8 mouse cellular contexts compared by ENCODE assay signal in the genomic region with DNA sequence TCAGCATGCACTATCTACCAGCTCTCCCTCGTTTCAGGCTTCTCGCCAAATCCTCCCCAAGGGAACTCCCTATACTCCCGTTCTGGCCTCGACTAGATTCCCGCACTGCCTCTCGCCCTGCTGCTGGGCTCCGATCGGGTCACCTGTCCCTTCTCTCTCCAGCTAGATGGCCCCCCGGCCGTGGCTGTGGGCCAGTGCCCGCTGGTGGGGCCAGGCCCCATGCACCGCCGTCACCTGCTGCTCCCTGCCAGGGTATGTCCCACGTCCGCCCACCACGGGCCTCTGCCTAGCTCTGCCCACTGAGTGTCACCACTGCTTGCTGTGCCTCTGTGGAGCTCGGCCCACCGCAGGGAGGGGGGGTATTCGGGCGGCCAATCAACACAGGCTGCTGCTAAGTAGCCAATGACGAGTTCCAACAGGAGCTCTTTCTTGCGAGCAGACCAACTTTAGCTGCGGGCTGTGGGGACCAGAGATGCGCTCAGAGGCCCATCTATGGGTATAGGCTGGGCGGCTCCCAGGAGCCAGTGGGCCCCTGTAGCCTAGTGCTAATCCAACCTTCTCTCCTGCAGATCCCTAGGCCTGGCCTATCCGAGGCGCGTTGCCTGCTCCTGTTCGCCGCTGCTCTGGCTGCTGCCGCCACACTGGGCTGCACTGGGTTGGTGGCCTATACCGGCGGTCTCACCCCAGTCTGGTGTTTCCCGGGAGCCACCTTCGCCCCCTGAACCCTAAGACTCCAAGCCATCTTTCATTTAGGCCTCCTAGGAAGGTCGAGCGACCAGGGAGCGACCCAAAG. TPM values are rescaled to one million over a fixed set of nuclear protein-coding genes. Genes with fewer than 3 reads are reported as not detected.
A peak's percentile ranks its signal among the peaks of the same experiment; 100 is the strongest.
DNase-seq lines count a peak whose midpoint lies in the region; ATAC-seq and TF ChIP-seq lines count a peak whose summit lies in the region.

No protein-coding gene starts in this region.

- ATAC-seq in embryonic facial prominence, embryonic 13.5 days (ENCODE audit: insufficient number of reproducible peaks, insufficient read depth, low FRiP score, low TSS enrichment, low read depth), result peak; percentile 63
- peak; percentile 19 for ATAC-seq in heart, postnatal 0 days (ENCODE audit: insufficient read depth, low read depth)
- peak; percentile 23 for ATAC-seq in megakaryocyte-erythroid progenitor cell, adult 5-6 weeks (replicated peaks; ENCODE audit: low FRiP score, low TSS enrichment, poor library complexity, severe bottlenecking)

- H3K27ac ChIP-seq in embryonic facial prominence, embryonic 13.5 days, result peak overlapping the region; percentile 95
- 0 out of 2 replicates have a peak overlapping the region, but pooled peaks have one; percentile 36 for H3K27ac ChIP-seq in heart, postnatal 0 days (ENCODE audit: low read depth)

- TF ChIP-seq CTCF in heart, postnatal 0 days (IDR thresholded peaks at IDR 0.05; ENCODE audit: low read depth), result no peak

- peaks cover 38% of the 10 kb centered on the region for H3K36me3 ChIP-seq in embryonic facial prominence, embryonic 13.5 days
- H3K36me3 ChIP-seq in heart, postnatal 0 days (replicated peaks; ENCODE audit: control insufficient read depth, insufficient read depth, low read length), result peaks cover 43% of the 10 kb centered on the region

- H3K9me3 ChIP-seq in embryonic facial prominence, embryonic 13.5 days, result no peaks in the 10 kb centered on the region
- H3K9me3 ChIP-seq in heart, postnatal 0 days (replicated peaks; ENCODE audit: control insufficient read depth, low read length), result no peaks in the 10 kb centered on the region

- DNase-seq in urinary bladder, adult 18-20 months (ENCODE audit: low spot score in 2 of 2), result peak; percentile 45 to 48
- no peak for DNase-seq in urinary bladder, postnatal 36 days (ENCODE audit: low spot score in 2 of 2)
- DNase-seq in heart, postnatal 0 days (ENCODE audit: low spot score), result no peak
- peak; percentile 82 for DNase-seq in kidney, postnatal 10 days
- DNase-seq in thymus, postnatal 25 days, result peak; percentile 22
- no peak for DNase-seq in left cerebral cortex, adult 8-10 months (ENCODE audit: low spot score in 2 of 2)

- TF ChIP-seq EP300 in heart, postnatal 0 days (IDR thresholded peaks at IDR 0.05; ENCODE audit: low read depth), result peak; percentile 9; the same call in 1 of the 2 replicates

- peaks cover 7% of the 10 kb centered on the region for H3K27me3 ChIP-seq in embryonic facial prominence, embryonic 13.5 days
- no peaks in the 10 kb centered on the region for H3K27me3 ChIP-seq in heart, postnatal 0 days (ENCODE audit: control insufficient read depth, insufficient read depth, low read length)

- WGBS in embryonic facial prominence, embryonic 13.5 days, result 3% methylated on average over 38 of the region's 38 CpGs
- 16% methylated on average over 38 of the region's 38 CpGs for WGBS in heart, postnatal 0 days

- H3K4me2 ChIP-seq in embryonic facial prominence, embryonic 13.5 days, result peak overlapping the region; percentile 91
- H3K4me2 ChIP-seq in heart, postnatal 0 days (ENCODE audit: low read depth, low read length), result peak overlapping the region; percentile 90

- H3K4me1 ChIP-seq in embryonic facial prominence, embryonic 13.5 days, result peaks cover 43% of the 10 kb centered on the region
- H3K4me1 ChIP-seq in heart, postnatal 0 days (ENCODE audit: control insufficient read depth, insufficient read depth), result peaks cover 22% of the 10 kb centered on the region

- peak overlapping the region; percentile 74 for H3K9ac ChIP-seq in embryonic facial prominence, embryonic 13.5 days
- H3K9ac ChIP-seq in heart, postnatal 0 days (replicated peaks; ENCODE audit: low read depth, low read length), result no peak overlapping the region

- H3K4me3 ChIP-seq in embryonic facial prominence, embryonic 13.5 days, result peak overlapping the region; percentile 85
- peak overlapping the region; percentile 63; the same call in 1 of the 2 replicates for H3K4me3 ChIP-seq in heart, postnatal 0 days (ENCODE audit: low read depth, low read length)

RNA-seq across cellular contexts. Expression of gene Six5, which starts 1.8 kb away (rescaled TPM):
- 14.7 and 15.3 TPM in 2 replicates for polyA plus RNA-seq in embryonic facial prominence, embryonic 13.5 days (2015; fragmentation: Nextera tagmentation; extraction: Ambion mirVana)
- total RNA-seq in heart, postnatal 0 days (2014; rRNA removed; ENCODE audit: low replicate concordance), result 19.0 and 21.0 TPM in 2 replicates
- polyA plus RNA-seq in heart, postnatal 0 days (2015; fragmentation: Nextera tagmentation; extraction: Ambion mirVana), result 3.8 and 4.0 TPM in 2 replicates
- total RNA-seq in megakaryocyte-erythroid progenitor cell, adult 5-6 weeks (2014; fragmentation: Nextera tagmentation), result 8.9 and 10.1 TPM in 2 replicates
- total RNA-seq in megakaryocyte-erythroid progenitor cell, adult 5-6 weeks (2017), result 2.1 and 2.2 TPM in 2 replicates
- 1 to 10 TPM; 2.0 to 2.5 (median 2.3) TPM for total RNA-seq in left cerebral cortex, adult 8-10 months (2022)

RNA-seq across cellular contexts. Expression of gene Dmpk, which starts 8.9 kb away (rescaled TPM):
- polyA plus RNA-seq in embryonic facial prominence, embryonic 13.5 days (2015; fragmentation: Nextera tagmentation; extraction: Ambion mirVana), result 13.1 and 16.8 TPM in 2 replicates
- total RNA-seq in heart, postnatal 0 days (2014; rRNA removed; ENCODE audit: low replicate concordance), result 184 and 253 TPM in 2 replicates
- polyA plus RNA-seq in heart, postnatal 0 days (2015; fragmentation: Nextera tagmentation; extraction: Ambion mirVana), result 97.0 and 98.5 TPM in 2 replicates
- total RNA-seq in megakaryocyte-erythroid progenitor cell, adult 5-6 weeks (2014; fragmentation: Nextera tagmentation), result 15.1 and 19.8 TPM in 2 replicates
- 3.9 and 7.5 TPM in 2 replicates for total RNA-seq in megakaryocyte-erythroid progenitor cell, adult 5-6 weeks (2017)
- total RNA-seq in left cerebral cortex, adult 8-10 months (2022), result 10 to 100 TPM; 25.0 to 39.7 (median 31.6) TPM

RNA-seq across cellular contexts. Expression of gene Dmwd, which starts 16.6 kb away (rescaled TPM):
- polyA plus RNA-seq in embryonic facial prominence, embryonic 13.5 days (2015; fragmentation: Nextera tagmentation; extraction: Ambion mirVana), result 16.4 and 17.6 TPM in 2 replicates
- 71.6 and 76.4 TPM in 2 replicates for total RNA-seq in heart, postnatal 0 days (2014; rRNA removed; ENCODE audit: low replicate concordance)
- polyA plus RNA-seq in heart, postnatal 0 days (2015; fragmentation: Nextera tagmentation; extraction: Ambion mirVana), result 10.6 and 10.9 TPM in 2 replicates
- total RNA-seq in megakaryocyte-erythroid progenitor cell, adult 5-6 weeks (2014; fragmentation: Nextera tagmentation), result 28.5 and 29.2 TPM in 2 replicates
- 7.7 and 10.6 TPM in 2 replicates for total RNA-seq in megakaryocyte-erythroid progenitor cell, adult 5-6 weeks (2017)
- total RNA-seq in left cerebral cortex, adult 8-10 months (2022), result 100 to 1,000 TPM; 139 to 148 (median 143) TPM

RNA-seq across cellular contexts. Expression of gene Gm4969, which starts 25.6 kb away (rescaled TPM):
- polyA plus RNA-seq in embryonic facial prominence, embryonic 13.5 days (2015; fragmentation: Nextera tagmentation; extraction: Ambion mirVana), result 3.5 and 4.4 TPM in 2 replicates
- total RNA-seq in heart, postnatal 0 days (2014; rRNA removed; ENCODE audit: low replicate concordance), result 0.19 and 0.69 TPM in 2 replicates
- polyA plus RNA-seq in heart, postnatal 0 days (2015; fragmentation: Nextera tagmentation; extraction: Ambion mirVana), result 0.21 and 0.38 TPM in 2 replicates
- 0.22 and 0.35 TPM in 2 replicates for total RNA-seq in megakaryocyte-erythroid progenitor cell, adult 5-6 weeks (2014; fragmentation: Nextera tagmentation)
- 0.65 TPM in 1 of 2 replicates, not detected in the other for total RNA-seq in megakaryocyte-erythroid progenitor cell, adult 5-6 weeks (2017)
- under 1 TPM in 3 of 4 experiments, not detected in 1; 0.37 to 0.68 (median 0.48) TPM for total RNA-seq in left cerebral cortex, adult 8-10 months (2022)

RNA-seq across cellular contexts. Expression of gene Fbxo46, which starts 27.1 kb away (rescaled TPM):
- 15.3 and 16.6 TPM in 2 replicates for polyA plus RNA-seq in embryonic facial prominence, embryonic 13.5 days (2015; fragmentation: Nextera tagmentation; extraction: Ambion mirVana)
- 13.1 and 13.2 TPM in 2 replicates for total RNA-seq in heart, postnatal 0 days (2014; rRNA removed; ENCODE audit: low replicate concordance)
- 4.9 and 6.2 TPM in 2 replicates for polyA plus RNA-seq in heart, postnatal 0 days (2015; fragmentation: Nextera tagmentation; extraction: Ambion mirVana)
- 6.3 and 8.6 TPM in 2 replicates for total RNA-seq in megakaryocyte-erythroid progenitor cell, adult 5-6 weeks (2014; fragmentation: Nextera tagmentation)
- 6.1 and 7.8 TPM in 2 replicates for total RNA-seq in megakaryocyte-erythroid progenitor cell, adult 5-6 weeks (2017)
- total RNA-seq in left cerebral cortex, adult 8-10 months (2022), result 10 to 100 TPM; 13.2 to 15.7 (median 14.2) TPM

Comparison
In these comparisons a context has a peak if more than half of its experiments do, and no peak if none do; other contexts are left out.
1. DNase-seq: peak in urinary bladder, adult 18-20 months (2 of 2), kidney, postnatal 10 days (single experiment) and thymus, postnatal 25 days (single experiment); none in urinary bladder, postnatal 36 days (0 of 2), heart, postnatal 0 days (single experiment) and left cerebral cortex, adult 8-10 months (0 of 2).
2. Peak in every context shown above with its lines, with median percentiles within 50 percentile points of each other: ATAC-seq.